Mouse (Mus musculus): Measurements from ENCODE around the gene Hectd4. TPM values are rescaled to one million over a fixed set of nuclear protein-coding genes. Genes with fewer than 3 reads are reported as not detected.
"Not testable (repeated sequence)": the region's sequence is repeated elsewhere in the genome, so short reads cannot be mapped to it uniquely, and the experiment has no call there.

Gene Hectd4
- polyA plus RNA-seq, 1 experiment from 2014 or later: 8.4 TPM

DNA sequence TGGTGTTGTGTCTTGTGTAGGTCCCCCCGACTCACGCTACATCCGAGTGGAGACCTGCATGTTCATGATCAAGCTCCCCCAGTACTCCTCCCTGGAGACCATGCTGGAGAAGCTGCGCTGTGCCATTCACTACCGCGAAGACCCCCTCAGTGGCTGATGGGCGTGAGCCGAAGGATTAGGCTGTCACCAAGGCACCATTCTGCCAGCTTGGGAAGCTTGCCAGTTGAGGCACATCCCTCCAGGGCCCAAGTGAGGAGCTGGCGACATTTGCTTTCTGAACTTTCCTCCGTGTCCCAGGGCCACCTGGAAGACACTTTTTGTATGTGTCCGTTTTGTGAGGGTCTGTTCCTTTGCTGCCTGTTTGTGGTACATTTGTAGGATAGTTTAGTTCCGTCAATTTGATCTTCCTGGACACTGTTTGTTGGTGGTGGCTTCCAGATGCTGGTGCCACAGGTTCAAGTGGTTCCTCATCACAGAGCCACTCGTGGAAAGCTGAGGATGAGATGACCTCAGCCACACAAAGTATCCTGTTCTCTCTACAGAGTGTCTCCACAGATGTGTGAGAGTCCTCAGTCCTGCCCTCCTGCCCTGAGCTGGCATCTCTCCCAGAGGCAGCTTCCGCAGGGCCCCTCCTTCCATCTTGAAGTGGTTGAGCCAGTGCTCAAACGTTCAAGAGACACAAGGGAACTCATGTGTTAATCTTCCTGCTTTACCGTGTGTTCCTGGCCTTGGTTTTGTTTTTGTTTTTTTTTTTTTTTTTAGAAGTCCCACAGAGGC lies 146.6 kb downstream of the Hectd4 start:
- no peaks in the 10 kb centered on the region for H3K27me3 ChIP-seq
- H3K9ac ChIP-seq (replicated peaks): no peak overlapping the region
- H3K4me2 ChIP-seq: no peak overlapping the region
- H3K4me1 ChIP-seq (replicated peaks): no peaks in the 10 kb centered on the region
- no peak for ATAC-seq (ENCODE audit: insufficient number of reproducible peaks, insufficient read depth, low FRiP score, low TSS enrichment, low read depth)
- no peaks in the 10 kb centered on the region for H3K9me3 ChIP-seq
- no peak overlapping the region for H3K27ac ChIP-seq
- H3K4me3 ChIP-seq (replicated peaks): no peak overlapping the region
- peaks cover 95% of the 10 kb centered on the region for H3K36me3 ChIP-seq
- 86% methylated on average over 16 of the region's 16 CpGs for WGBS

DNA sequence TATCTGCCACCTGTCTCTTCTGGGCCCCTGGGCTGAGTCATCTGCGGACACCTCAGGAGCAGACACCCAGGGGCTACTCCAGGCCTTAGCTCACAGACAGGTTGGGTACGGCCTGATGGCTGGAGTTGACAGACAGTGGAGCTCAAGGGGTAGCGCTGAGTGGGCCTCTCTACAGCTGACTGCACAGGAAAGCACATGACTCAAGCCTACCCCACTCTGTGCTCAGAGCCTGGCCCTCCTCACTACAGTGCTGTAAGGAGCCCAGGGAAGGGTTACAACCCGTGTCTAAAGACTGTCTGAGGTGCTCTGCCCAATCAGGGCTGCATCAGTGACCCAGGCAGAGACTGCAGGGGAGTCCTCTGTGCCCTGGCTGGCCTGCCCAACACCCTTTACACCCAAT lies 147.2 kb downstream of the Hectd4 start:
- Histone ChIP-seq H3K9me3 (no peaks in the 10 kb centered on the region), H3K9ac (replicated peaks) (no peak overlapping the region), H3K36me3 (peaks cover 95% of the 10 kb centered on the region), H3K4me2 (no peak overlapping the region), H3K4me3 (replicated peaks) (no peak overlapping the region), H3K27ac (no peak overlapping the region), H3K4me1 (replicated peaks) (no peaks in the 10 kb centered on the region), H3K27me3 (no peaks in the 10 kb centered on the region)
- no peak for ATAC-seq (ENCODE audit: insufficient number of reproducible peaks, insufficient read depth, low FRiP score, low TSS enrichment, low read depth)
- WGBS: 89% methylated on average over 4 of the region's 4 CpGs

DNA sequence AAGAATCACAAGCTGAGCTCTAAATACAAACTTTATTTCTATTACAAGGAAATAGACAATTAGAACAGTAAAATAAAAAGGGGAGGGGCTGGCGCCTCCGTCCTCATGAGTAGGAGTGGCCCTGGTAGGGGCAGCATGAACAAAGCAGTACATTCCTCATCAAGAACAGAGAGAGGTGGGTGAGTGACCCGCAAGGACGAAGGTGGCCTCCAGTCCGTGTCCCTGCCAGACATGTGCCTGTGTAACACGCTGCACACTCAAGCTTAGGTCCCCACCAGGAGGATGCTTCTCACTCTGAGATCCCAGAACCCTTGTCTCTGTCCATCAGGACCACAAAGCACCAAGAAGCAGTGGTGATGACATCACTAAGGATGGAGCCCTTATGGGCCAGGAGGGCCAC lies 151.7 kb downstream of the Hectd4 start:
- Histone ChIP-seq H3K4me1 (replicated peaks) (no peaks in the 10 kb centered on the region), H3K36me3 (peaks cover 91% of the 10 kb centered on the region), H3K4me3 (replicated peaks) (no peak overlapping the region), H3K27ac (no peak overlapping the region), H3K27me3 (no peaks in the 10 kb centered on the region), H3K9me3 (no peaks in the 10 kb centered on the region), H3K9ac (replicated peaks) (no peak overlapping the region), H3K4me2 (no peak overlapping the region)
- ATAC-seq (ENCODE audit: insufficient number of reproducible peaks, insufficient read depth, low FRiP score, low TSS enrichment, low read depth): no peak
- 95% methylated on average over 6 of the region's 6 CpGs for WGBS

DNA sequence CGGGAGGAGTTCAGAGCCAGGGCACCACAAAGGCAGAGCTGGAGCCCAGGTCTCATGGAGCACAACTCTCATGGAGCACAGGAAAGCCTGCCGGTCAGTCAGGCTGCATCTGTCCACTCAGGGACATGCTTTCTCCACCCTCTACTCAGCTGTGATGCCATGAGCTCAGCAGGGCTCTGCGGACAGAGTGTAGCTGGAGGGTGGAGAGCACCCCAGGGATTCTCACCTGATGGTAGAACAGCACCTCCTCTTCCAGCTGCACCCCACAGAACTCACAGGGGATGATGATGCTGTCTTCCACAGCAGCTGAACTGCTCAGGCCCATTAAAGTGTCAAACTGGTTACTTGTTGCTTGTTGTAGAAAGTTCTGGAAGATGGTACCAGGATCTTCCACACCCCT lies 154.8 kb downstream of the Hectd4 start:
- Histone ChIP-seq H3K4me2 (no peak overlapping the region), H3K4me3 (replicated peaks) (no peak overlapping the region), H3K4me1 (replicated peaks) (no peaks in the 10 kb centered on the region), H3K27ac (no peak overlapping the region), H3K9me3 (no peaks in the 10 kb centered on the region), H3K36me3 (peaks cover 92% of the 10 kb centered on the region), H3K27me3 (no peaks in the 10 kb centered on the region), H3K9ac (replicated peaks) (no peak overlapping the region)
- WGBS: 81% methylated on average over 3 of the region's 3 CpGs
- no peak for ATAC-seq (ENCODE audit: insufficient number of reproducible peaks, insufficient read depth, low FRiP score, low TSS enrichment, low read depth)

DNA sequence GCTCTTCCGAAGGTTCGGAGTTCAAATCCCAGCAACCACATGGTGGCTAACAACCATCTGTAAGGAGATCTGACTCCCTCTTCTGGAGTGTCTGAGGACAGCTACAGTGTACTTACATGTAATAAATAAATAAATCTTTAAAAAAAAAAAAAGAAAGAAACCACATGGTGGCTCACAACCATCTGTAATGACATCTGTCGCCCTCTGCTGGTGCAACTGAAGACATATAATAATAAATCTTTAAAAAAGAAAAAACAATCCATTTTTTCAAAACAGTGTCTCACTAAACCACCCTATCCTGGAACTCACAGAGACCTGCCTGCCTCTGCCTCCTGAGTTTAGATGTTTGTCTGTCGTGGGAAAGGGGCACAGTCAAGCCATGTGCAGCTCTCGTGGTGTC lies 157.0 kb downstream of the Hectd4 start:
- not testable (repeated sequence) for H3K9ac ChIP-seq (replicated peaks); H3K27ac ChIP-seq; H3K27me3 ChIP-seq; H3K4me1 ChIP-seq (replicated peaks); ATAC-seq (ENCODE audit: insufficient number of reproducible peaks, insufficient read depth, low FRiP score, low TSS enrichment, low read depth); H3K4me3 ChIP-seq (replicated peaks); H3K9me3 ChIP-seq; H3K4me2 ChIP-seq
- 73% methylated on average over 5 of the region's 5 CpGs for WGBS
- peaks cover 96% of the 10 kb centered on the region for H3K36me3 ChIP-seq

DNA sequence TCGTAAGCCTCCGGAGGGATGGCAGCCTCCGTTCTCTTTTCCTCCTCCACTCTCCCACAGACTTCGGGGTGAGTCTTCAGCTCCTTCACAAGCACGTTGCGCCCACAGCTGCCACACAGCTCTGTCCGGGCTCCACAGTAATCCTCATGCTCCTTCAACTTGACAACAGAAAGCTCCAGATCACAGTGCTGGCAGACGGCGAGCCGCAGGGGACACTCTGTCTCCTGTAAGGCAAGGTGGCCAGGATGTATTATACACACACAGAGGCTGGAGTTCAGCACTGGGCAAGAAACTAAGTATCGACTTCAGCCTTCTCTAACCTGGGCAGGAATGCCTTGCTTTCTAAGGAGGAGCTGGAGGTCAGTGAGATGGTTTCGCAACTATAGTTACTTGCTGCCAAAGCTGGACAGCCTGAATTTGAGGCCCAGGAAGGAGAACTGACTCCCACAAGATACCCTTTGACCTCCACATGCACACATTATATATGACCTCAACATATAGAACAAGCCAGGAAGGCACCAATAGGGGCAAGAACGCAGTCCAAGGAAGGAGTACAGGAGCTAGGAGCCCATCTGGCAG lies 158.7 kb downstream of the Hectd4 start:
- H3K36me3 ChIP-seq: peaks cover 90% of the 10 kb centered on the region

DNA sequence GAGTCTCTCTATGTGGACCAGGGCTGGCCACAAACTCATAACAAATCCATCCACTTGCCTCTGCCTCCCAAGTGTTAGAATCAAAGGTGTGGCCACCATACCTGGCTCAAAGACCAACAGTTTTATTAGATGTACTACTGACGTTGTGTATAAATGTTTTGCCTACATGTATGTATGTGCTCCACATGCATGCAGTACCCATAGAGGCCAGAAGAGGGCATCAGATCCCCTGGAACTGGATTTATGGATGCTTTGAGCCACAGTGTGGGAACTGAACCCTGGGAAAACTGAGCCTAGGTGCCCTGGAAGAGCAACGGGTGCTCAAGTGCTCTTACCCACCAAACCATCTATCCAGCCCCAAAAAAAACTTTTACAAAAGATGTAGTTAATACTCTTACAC lies 160.7 kb downstream of the Hectd4 start:
- Histone ChIP-seq H3K27ac (no peak overlapping the region), H3K4me2 (no peak overlapping the region), H3K4me1 (replicated peaks) (peaks cover 11% of the 10 kb centered on the region), H3K9ac (replicated peaks) (no peak overlapping the region), H3K9me3 (peaks cover 10% of the 10 kb centered on the region), H3K27me3 (no peaks in the 10 kb centered on the region), H3K4me3 (replicated peaks) (no peak overlapping the region), H3K36me3 (peaks cover 73% of the 10 kb centered on the region)
- WGBS: 91% methylated on average over 2 of the region's 2 CpGs
- no peak for ATAC-seq (ENCODE audit: insufficient number of reproducible peaks, insufficient read depth, low FRiP score, low TSS enrichment, low read depth)

More for the DNA sequence above, 158.7 kb downstream of the Hectd4 start:
- ATAC-seq (ENCODE audit: insufficient number of reproducible peaks, insufficient read depth, low FRiP score, low TSS enrichment, low read depth): no peak
- WGBS: 93% methylated on average over 13 of the region's 13 CpGs
- H3K4me3 ChIP-seq (replicated peaks): no peak overlapping the region
- H3K9me3 ChIP-seq: peaks cover 10% of the 10 kb centered on the region
- H3K27ac ChIP-seq: no peak overlapping the region
- no peaks in the 10 kb centered on the region for H3K27me3 ChIP-seq
- no peak overlapping the region for H3K4me2 ChIP-seq
- H3K4me1 ChIP-seq (replicated peaks): peaks cover 3% of the 10 kb centered on the region
- H3K9ac ChIP-seq (replicated peaks): no peak overlapping the region

DNA sequence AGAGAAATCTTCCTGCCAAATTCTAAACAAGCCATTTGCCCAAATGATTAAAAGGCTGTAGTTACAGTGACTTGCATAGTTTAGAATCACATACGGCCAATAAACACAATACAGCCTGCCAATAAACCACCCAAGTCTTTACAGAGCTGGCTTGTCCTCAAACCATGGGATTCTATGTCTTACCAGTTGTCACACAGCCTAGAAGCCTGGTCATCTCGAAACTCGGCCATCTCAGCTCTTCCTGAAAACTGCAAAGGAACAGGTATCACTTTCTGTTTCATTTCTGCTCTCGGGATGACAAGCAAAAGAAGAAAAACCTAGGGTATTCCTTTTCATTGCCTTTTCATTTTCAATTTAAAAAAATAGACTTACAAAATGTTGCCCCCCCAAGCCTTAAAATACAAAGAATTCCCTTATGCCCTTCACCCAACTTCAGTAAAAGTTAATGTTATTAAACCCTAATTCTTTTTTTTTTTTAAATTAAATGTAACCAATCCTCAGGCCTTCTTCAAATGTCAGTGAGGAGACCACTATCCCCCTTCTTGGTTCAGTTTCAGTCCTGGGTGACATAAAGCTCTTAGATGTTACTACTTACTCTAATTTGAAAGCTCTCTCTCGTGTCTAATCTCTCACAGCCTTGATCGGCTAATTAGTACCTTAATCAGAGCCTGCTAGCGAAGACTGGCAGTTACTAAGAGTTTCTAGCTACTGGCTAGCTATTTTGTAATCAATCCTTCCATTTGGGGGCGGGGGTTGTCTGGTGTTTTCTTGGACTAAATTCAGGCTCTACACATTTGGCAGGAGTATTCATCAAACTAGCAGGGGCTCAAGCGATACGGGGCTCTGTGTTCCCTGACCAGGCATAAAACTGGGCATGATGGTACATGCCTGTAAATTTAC lies 164.1 kb downstream of the Hectd4 start:
- H3K9me3 ChIP-seq: peaks cover 10% of the 10 kb centered on the region
- 46% methylated on average over 10 of the region's 10 CpGs for WGBS
- H3K27ac ChIP-seq: no peak overlapping the region
- H3K4me2 ChIP-seq: peak overlapping the region; percentile 78
- H3K4me3 ChIP-seq (replicated peaks): peak overlapping the region; percentile 82
- H3K36me3 ChIP-seq: peaks cover 41% of the 10 kb centered on the region
- no peak for ATAC-seq (ENCODE audit: insufficient number of reproducible peaks, insufficient read depth, low FRiP score, low TSS enrichment, low read depth)
- H3K9ac ChIP-seq (replicated peaks): 0 out of 2 replicates have a peak overlapping the region, but pooled peaks have one; percentile 27
- peaks cover 11% of the 10 kb centered on the region for H3K4me1 ChIP-seq (replicated peaks)
- peaks cover 8% of the 10 kb centered on the region for H3K27me3 ChIP-seq

DNA sequence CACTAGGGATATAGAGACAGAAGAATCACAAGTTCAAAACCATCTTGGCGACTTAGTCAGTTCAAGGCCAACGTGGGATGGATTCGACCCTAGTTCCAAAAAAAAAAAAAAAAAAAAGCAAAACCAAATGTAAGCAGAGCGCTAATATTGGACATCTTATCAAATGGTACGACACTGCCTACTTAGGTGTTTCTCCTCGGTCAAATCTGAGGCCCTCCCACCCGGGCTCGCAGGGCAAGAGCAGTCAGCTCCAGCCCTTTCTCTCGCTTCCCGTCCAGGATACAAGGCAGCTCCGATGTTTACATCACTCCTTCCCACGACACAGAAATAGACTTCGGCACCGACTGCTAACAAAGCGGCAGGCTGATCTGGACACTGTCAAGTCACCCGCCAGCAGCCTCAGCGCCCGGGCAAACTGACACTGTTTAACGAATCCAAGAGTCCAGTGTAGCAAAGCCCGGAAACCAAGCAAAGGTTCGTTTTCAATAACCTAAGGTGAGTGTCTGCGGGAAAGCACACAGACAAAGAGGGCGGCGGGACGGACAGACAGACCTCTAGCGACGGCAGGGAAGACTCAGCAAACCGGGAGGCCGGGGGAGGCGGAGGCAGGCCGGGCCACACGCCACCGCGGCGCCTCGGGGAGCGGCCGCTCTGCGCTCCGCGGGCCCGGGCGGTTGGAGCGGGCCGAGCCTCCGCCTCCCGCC lies 164.9 kb downstream of the Hectd4 start:
- peaks cover 8% of the 10 kb centered on the region for H3K27me3 ChIP-seq
- peak; percentile 66 for ATAC-seq (ENCODE audit: insufficient number of reproducible peaks, insufficient read depth, low FRiP score, low TSS enrichment, low read depth)
- H3K27ac ChIP-seq: peak overlapping the region; percentile 76
- H3K9me3 ChIP-seq: peaks cover 10% of the 10 kb centered on the region
- 3% methylated on average over 46 of the region's 47 CpGs for WGBS
- H3K4me2 ChIP-seq: peak overlapping the region; percentile 78
- peaks cover 11% of the 10 kb centered on the region for H3K4me1 ChIP-seq (replicated peaks)
- H3K36me3 ChIP-seq: peaks cover 33% of the 10 kb centered on the region
- peak overlapping the region; percentile 82 for H3K4me3 ChIP-seq (replicated peaks)
- peak overlapping the region; percentile 84 for H3K9ac ChIP-seq (replicated peaks)

DNA sequence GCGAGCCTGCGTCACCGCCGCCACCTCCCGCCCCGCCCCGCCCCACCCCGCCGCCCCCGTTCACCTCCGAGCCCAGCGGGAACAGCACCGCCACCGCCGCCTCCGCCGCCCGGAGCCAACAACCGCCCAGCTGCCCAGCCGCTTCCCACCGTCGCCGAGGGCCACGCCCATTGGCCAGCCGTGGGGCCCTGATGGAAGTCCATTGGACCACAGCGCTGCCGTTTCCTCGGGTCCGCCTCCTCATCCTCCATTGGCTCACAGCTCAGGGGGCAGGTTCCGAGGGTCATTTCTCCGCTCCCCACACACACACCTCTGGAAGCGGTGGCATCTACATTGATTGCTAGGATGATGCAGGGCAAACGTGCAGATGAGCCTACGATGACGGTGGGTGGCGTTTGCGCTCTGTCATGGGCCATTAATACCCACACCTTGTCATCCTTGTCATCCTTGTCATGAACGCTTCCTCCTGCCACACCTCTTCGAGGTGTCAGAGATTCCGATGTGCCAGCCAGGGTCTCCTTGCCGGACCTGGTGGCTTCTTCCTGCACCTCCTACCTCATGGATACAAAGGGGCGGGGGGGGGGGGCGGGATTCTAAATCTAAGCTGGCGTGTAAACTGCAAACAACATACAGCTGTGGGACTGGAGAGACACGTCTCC lies 165.6 kb downstream of the Hectd4 start, which contains the start of gene Trafd1:
Gene Trafd1, minus strand, starts transcription at position 172 of the 659 bp plus-strand sequence.
- Histone ChIP-seq H3K9ac (replicated peaks) (peak within 1 kb of the TSS; percentile 84), H3K4me3 (replicated peaks) (peak within 1 kb of the TSS; percentile 82), H3K9me3 (peaks cover 9% of the 10 kb centered on the region), H3K4me2 (peak within 1 kb of the TSS; percentile 78), H3K36me3 (peaks cover 26% of the 10 kb centered on the region), H3K4me1 (replicated peaks) (peaks cover 11% of the 10 kb centered on the region), H3K27ac (peak within 1 kb of the TSS; percentile 76), H3K27me3 (peaks cover 8% of the 10 kb centered on the region)
- ATAC-seq (ENCODE audit: insufficient number of reproducible peaks, insufficient read depth, low FRiP score, low TSS enrichment, low read depth): peak; percentile 93
- WGBS: under 1% methylated on average over 44 of the region's 45 CpGs
